Mouse (Mus musculus) lung, adult 2 months (tissue): ENCODE results near the gene Bmpr1a.

Experiments used
- CTCF ChIP-seq: fragments of 200-500 bp; IDR thresholded peaks from 2 replicates; pipeline ENCODE4 v1.5.1; 2011; ENCODE audit warnings: mild to moderate bottlenecking, low read length, control low read depth; ENCODE audit not compliant: insufficient read depth
- POLR2A ChIP-seq: fragments of 200-500 bp; IDR thresholded peaks from 2 replicates; pipeline ENCODE4 v1.6.1; 2011; ENCODE audit warnings: low read depth, mild to moderate bottlenecking, control low read depth, low read length, borderline replicate concordance; ENCODE audit errors: extremely low read depth

GRCm38 (mm10) chr14:34454282-34454681, 48.9 kb downstream of the Bmpr1a start:
- TF ChIP-seq CTCF: no peak
- TF ChIP-seq POLR2A: no peak
